Mouse (Mus musculus) stomach, postnatal 0 days (tissue): ENCODE measurements at regions not wholly inside any gene's neighbourhood (a gene's known extent, or its start where the extent isn't known, plus 50 kb on each side); places are given as distances from the start of the nearest gene placed in this dataset.

ENCODE experiments used
- CTCF ChIP-seq: IDR thresholded peaks from 2 replicates; pipeline ENCODE4 v1.5.1; 2016; ENCODE audit warnings: antibody characterized with exemption, low read depth, mild to moderate bottlenecking, moderate library complexity
- EP300 ChIP-seq: optimal IDR thresholded peaks from 2 replicates; pipeline ENCODE3; 2016; ENCODE audit warnings: antibody characterized with exemption

DNA sequence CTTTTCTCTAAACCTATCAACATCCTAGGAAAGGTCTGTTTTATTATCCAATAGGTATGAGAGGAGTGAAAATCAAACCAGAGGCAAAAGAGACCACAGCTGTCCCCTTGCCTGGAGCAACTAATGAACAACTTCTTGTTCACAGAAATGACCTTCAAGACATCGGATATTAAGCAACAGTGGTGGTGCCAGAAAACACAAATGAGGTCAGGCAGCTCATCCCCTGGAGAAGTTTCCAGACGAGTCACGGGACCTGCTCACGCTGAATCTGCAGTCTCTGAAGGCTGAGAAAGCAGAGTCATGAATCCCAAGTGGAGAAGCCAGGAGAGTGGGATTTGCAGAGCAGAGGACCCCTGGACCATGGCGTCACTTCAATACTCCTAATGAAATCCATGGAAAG is 183.6 kb downstream of the Efnb2 start:
- TF ChIP-seq CTCF = no peak
- TF ChIP-seq EP300 = no peak
